Mouse (Mus musculus) liver, postnatal 0 days (tissue): ENCODE measurements around the gene Selenot.

Source experiments
- CTCF ChIP-seq: sonication (generic); IDR thresholded peaks from 2 replicates; pipeline ENCODE4 v1.5.1; 2016; ENCODE audit warnings: antibody characterized with exemption, low read depth
- EP300 ChIP-seq: IDR thresholded peaks from 2 replicates; pipeline ENCODE4 v1.6.1; 2016; ENCODE audit warnings: antibody characterized with exemption, low read depth, mild to moderate bottlenecking

- no peak for TF ChIP-seq EP300
- no peak for TF ChIP-seq CTCF
Measured at GRCm38 (mm10) chr3:58582297-58582696, 5.9 kb downstream of the Selenot start.
